Mouse (Mus musculus): ENCODE data around the gene Zfp286.

DNA sequence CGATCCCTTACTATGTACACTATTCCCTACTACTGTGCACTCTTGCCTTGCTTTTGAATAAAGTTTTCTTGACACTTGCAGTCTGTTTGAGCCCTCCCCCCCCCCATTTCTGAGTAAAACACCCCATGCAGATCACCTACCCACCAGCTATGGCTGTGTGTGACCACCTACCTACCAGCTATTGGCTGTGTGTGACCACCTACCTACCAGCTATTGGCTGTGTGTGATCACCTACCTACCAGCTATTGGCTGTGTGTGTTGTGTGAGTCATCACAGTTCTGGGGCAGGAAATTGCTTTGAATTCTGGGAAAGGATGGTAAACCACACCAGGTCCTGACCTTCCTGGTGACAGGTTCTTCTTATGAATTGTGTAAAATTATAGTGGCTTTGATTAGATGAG lies 26.2 kb upstream of the Zfp286 start:
- TF ChIP-seq POLR2A (IDR thresholded peaks at IDR 0.05; ENCODE audit: low read depth, low read length) (no peak), CTCF (IDR thresholded peaks at IDR 0.05; ENCODE audit: extremely low read depth, insufficient read depth, insufficient read length, insufficient replicate concordance) (no peak)

All from spleen, adult 2 months (tissue).